Mouse (Mus musculus) heart, embryonic 11.5 days (tissue): ENCODE results near the gene Krt23. TPM values are rescaled to one million over a fixed set of nuclear protein-coding genes. Genes with fewer than 3 reads are reported as not detected.

Experiments used
- ATAC-seq: fragments of 200-750 bp; cut with Nextera tagmentation; replicated peaks from 2 replicates; pipeline ENCODE4 v1.8.0; 2017; ENCODE audit warnings: moderate library complexity; ENCODE audit not compliant: insufficient number of reproducible peaks, low FRiP score, low TSS enrichment
- H3K27ac ChIP-seq: fragments of 300-500 bp; sonication (generic); 2 replicates; pipeline ENCODE4 v1.5.1; 2014; ENCODE audit warnings: mild to moderate bottlenecking, low read depth, low read length
- H3K27me3 ChIP-seq: fragments of 300-500 bp; sonication (generic); 2 replicates; pipeline ENCODE4 v1.6.1; 2014; ENCODE audit warnings: mild to moderate bottlenecking, low read length, mixed read lengths; ENCODE audit not compliant: control insufficient read depth, insufficient read depth
- H3K36me3 ChIP-seq: fragments of 300-500 bp; sonication (generic); 2 replicates; pipeline ENCODE4 v1.6.1; 2014; ENCODE audit warnings: mild to moderate bottlenecking, low read length, moderate library complexity, mixed read lengths; ENCODE audit not compliant: control insufficient read depth, insufficient read depth
- H3K4me1 ChIP-seq: fragments of 300-500 bp; sonication (generic); 2 replicates; pipeline ENCODE4 v1.6.1; 2014; ENCODE audit warnings: low read length; ENCODE audit not compliant: control insufficient read depth, insufficient read depth
- H3K4me2 ChIP-seq: fragments of 300-500 bp; sonication (generic); 2 replicates; pipeline ENCODE4 v1.6.1; 2014; ENCODE audit warnings: mild to moderate bottlenecking, moderate library complexity
- H3K4me3 ChIP-seq: fragments of 300-500 bp; sonication (generic); 2 replicates; pipeline ENCODE4 v1.5.1; 2014; ENCODE audit warnings: low read depth, low read length
- H3K9ac ChIP-seq: fragments of 300-500 bp; sonication (generic); 2 replicates; pipeline ENCODE4 v1.6.1; 2014; ENCODE audit warnings: mild to moderate bottlenecking, low read depth, low read length, moderate library complexity
- H3K9me3 ChIP-seq: fragments of 300-500 bp; sonication (generic); replicated peaks from 2 replicates; pipeline ENCODE4 v1.6.1; 2016; ENCODE audit warnings: low read length; ENCODE audit not compliant: control insufficient read depth
- WGBS: fragments of 180-500 bp; shearing (Covaris S2); extraction: QIAGEN DNeasy Blood & Tissue Kit; methylation state at CpG from one replicate; pipeline ENCODE4 v1.1.7; 2014; ENCODE audit not compliant: insufficient replicate concordance; 5-methylcytosine and 5-hydroxymethylcytosine counted together
- polyA plus RNA-seq: library from polyadenylated mRNA; unstranded; fragments of >200 nt; fragmentation: Nextera tagmentation; extraction: Ambion mirVana; gene quantifications from 2 replicates; pipeline ENCODE4 v1.2.1, GENCODE M21; 2014

Krt23 gene
- polyA plus RNA-seq, 1 experiment from 2014 or later = 0.43 TPM

DNA sequence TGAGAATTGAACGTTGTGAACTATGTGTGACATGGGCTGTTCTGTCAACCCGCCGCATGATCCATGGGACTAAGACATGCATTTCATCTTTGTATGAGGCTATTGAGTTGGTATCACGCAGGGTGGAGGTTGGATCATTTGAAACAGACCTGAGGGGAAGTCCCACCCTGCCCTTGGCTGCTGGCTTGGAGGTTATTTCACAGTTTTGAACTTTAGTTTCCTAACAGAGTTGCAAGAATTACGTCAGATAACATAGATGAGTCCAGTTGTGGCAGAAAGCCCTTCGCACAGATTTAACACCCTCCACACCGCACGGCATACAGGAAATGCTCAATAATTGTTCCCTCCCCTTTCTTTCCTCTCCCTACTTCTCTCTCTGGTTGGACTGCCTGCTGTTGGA is 1.9 kb downstream of the Krt23 start:
- Histone ChIP-seq H3K9ac (no peak overlapping the region), H3K9me3 (no peaks in the 10 kb centered on the region), H3K4me2 (no peak overlapping the region), H3K4me3 (no peak overlapping the region), H3K4me1 (no peaks in the 10 kb centered on the region), H3K27ac (no peak overlapping the region), H3K36me3 (no peaks in the 10 kb centered on the region), H3K27me3 (no peaks in the 10 kb centered on the region)
- WGBS = 77% methylated on average over 8 of the region's 8 CpGs
- no peak for ATAC-seq

GRCm38 (mm10) chr11:99490624-99491023 is 2.3 kb downstream of the Krt23 start:
- no peak for ATAC-seq
- H3K27ac ChIP-seq = no peak overlapping the region
- no peaks in the 10 kb centered on the region for H3K4me1 ChIP-seq
- H3K36me3 ChIP-seq = no peaks in the 10 kb centered on the region
- no peaks in the 10 kb centered on the region for H3K9me3 ChIP-seq
- H3K27me3 ChIP-seq = no peaks in the 10 kb centered on the region
- WGBS = 61% methylated on average over 4 of the region's 4 CpGs
- H3K4me3 ChIP-seq = no peak overlapping the region
- H3K4me2 ChIP-seq = no peak overlapping the region
- no peak overlapping the region for H3K9ac ChIP-seq

DNA sequence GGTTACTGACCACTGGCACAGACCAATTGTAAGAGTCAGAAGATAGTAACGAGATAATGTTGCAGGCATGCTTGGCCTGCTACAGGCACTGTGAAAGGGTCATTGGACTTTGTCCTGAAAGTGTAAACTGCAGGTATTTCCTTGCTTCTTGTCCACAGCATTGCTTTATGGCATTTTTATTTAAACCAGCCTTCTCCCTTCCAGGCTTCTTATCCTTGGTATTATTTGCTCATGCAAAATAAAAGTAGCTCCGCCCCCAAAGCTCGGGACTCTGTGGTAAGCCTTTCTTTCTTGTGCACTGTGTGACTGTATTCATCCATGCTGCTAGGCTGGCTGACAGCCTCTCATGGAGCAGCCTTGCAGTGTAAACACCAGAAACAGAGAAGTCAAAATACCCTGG is 3.7 kb downstream of the Krt23 start:
- ATAC-seq = no peak
- no peak overlapping the region for H3K27ac ChIP-seq
- 68% methylated on average over 3 of the region's 3 CpGs for WGBS

GRCm38 (mm10) chr11:99474981-99475380 is 18.0 kb downstream of the Krt23 start:
- H3K9me3 ChIP-seq = no peaks in the 10 kb centered on the region
- ATAC-seq = no peak
- no peaks in the 10 kb centered on the region for H3K27me3 ChIP-seq
- no peak overlapping the region for H3K9ac ChIP-seq
- H3K4me2 ChIP-seq = no peak overlapping the region
- H3K4me1 ChIP-seq = no peaks in the 10 kb centered on the region
- H3K27ac ChIP-seq = no peak overlapping the region
- H3K4me3 ChIP-seq = no peak overlapping the region
- WGBS = 79% methylated on average over 3 of the region's 3 CpGs
- H3K36me3 ChIP-seq = no peaks in the 10 kb centered on the region

More for the DNA sequence above, 3.7 kb downstream of the Krt23 start:
- Histone ChIP-seq H3K4me1 (no peaks in the 10 kb centered on the region), H3K36me3 (no peaks in the 10 kb centered on the region), H3K4me2 (no peak overlapping the region), H3K4me3 (no peak overlapping the region), H3K9ac (no peak overlapping the region), H3K9me3 (no peaks in the 10 kb centered on the region), H3K27me3 (no peaks in the 10 kb centered on the region)

GRCm38 (mm10) chr11:99473433-99473832 is 19.5 kb downstream of the Krt23 start:
- H3K9me3 ChIP-seq = no peaks in the 10 kb centered on the region
- H3K4me3 ChIP-seq = no peak overlapping the region
- no peak overlapping the region for H3K9ac ChIP-seq
- WGBS = 67% methylated on average over 6 of the region's 6 CpGs
- no peak overlapping the region for H3K27ac ChIP-seq
- no peaks in the 10 kb centered on the region for H3K36me3 ChIP-seq
- no peaks in the 10 kb centered on the region for H3K4me1 ChIP-seq
- ATAC-seq = no peak
- H3K4me2 ChIP-seq = no peak overlapping the region
- no peaks in the 10 kb centered on the region for H3K27me3 ChIP-seq

DNA sequence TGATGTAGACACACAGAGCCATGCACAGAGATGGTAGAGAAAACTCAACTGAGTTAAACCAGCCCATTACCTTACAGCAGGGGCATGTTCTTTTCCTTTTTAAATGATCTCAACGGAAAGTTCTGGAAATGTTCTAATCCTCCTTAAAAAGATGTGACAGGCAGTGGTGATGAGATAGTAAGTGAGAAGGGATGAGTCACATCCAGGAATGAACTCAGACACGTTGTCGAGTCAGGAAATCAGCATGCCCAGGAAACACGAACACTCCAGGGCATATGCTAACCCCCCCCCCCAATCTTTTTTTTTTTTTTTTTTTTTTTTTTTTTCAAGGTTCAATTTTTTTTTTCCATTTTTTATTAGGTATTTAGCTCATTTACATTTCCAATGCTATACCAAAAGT is 20.5 kb downstream of the Krt23 start:
- no peak overlapping the region for H3K4me3 ChIP-seq
- no peaks in the 10 kb centered on the region for H3K9me3 ChIP-seq
- H3K27ac ChIP-seq = no peak overlapping the region
- no peak overlapping the region for H3K4me2 ChIP-seq
- no peaks in the 10 kb centered on the region for H3K36me3 ChIP-seq
- H3K27me3 ChIP-seq = no peaks in the 10 kb centered on the region
- 46% methylated on average over 4 of the region's 4 CpGs for WGBS
- H3K4me1 ChIP-seq = no peaks in the 10 kb centered on the region
- H3K9ac ChIP-seq = no peak overlapping the region
- no peak for ATAC-seq

GRCm38 (mm10) chr11:99471946-99472345 is 21.0 kb downstream of the Krt23 start:
- no peak overlapping the region for H3K4me3 ChIP-seq
- no peaks in the 10 kb centered on the region for H3K36me3 ChIP-seq
- H3K9me3 ChIP-seq = no peaks in the 10 kb centered on the region
- H3K9ac ChIP-seq = no peak overlapping the region
- H3K27ac ChIP-seq = no peak overlapping the region
- H3K4me1 ChIP-seq = no peaks in the 10 kb centered on the region
- no peak overlapping the region for H3K4me2 ChIP-seq
- H3K27me3 ChIP-seq = no peaks in the 10 kb centered on the region
- WGBS = 87% methylated on average over 6 of the region's 6 CpGs
- ATAC-seq = no peak

DNA sequence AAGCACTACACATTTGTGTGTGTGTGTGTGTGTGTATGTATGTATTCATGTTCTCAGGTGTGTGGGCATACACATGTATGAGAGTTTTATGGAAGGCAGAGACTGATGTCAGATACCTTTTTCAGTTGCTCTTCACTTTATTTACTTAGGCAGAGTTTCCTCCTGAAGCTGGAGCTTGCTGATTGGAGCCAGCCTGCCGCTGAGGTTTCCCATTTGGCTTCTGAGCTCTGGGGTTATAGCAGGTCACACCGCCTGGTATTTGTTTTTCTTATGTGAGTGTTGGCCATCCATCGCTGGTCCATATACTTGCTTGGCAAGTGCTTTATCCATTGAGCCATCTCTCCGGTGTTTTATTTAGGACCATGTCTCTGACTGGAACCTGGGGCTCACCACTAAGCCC is 23.7 kb downstream of the Krt23 start:
- H3K9me3 ChIP-seq = no peaks in the 10 kb centered on the region
- 63% methylated on average over 4 of the region's 4 CpGs for WGBS
- ATAC-seq = no peak
- H3K4me3 ChIP-seq = no peak overlapping the region
- H3K9ac ChIP-seq = no peak overlapping the region
- no peaks in the 10 kb centered on the region for H3K4me1 ChIP-seq
- no peak overlapping the region for H3K4me2 ChIP-seq
- no peaks in the 10 kb centered on the region for H3K27me3 ChIP-seq
- no peaks in the 10 kb centered on the region for H3K36me3 ChIP-seq
- no peak overlapping the region for H3K27ac ChIP-seq

GRCm38 (mm10) chr11:99468566-99468965 is 24.4 kb downstream of the Krt23 start:
- no peaks in the 10 kb centered on the region for H3K36me3 ChIP-seq
- H3K27me3 ChIP-seq = no peaks in the 10 kb centered on the region
- H3K4me2 ChIP-seq = no peak overlapping the region
- no peak overlapping the region for H3K27ac ChIP-seq
- ATAC-seq = no peak
- H3K4me3 ChIP-seq = no peak overlapping the region
- H3K9me3 ChIP-seq = no peaks in the 10 kb centered on the region
- 75% methylated on average over 11 of the region's 11 CpGs for WGBS
- H3K4me1 ChIP-seq = no peaks in the 10 kb centered on the region
- H3K9ac ChIP-seq = no peak overlapping the region
